In genomic region chr2:26482824-26483223, GRCm38 (mm10) we compare ENCODE assay signal across 10 mouse cellular contexts. TPM values are rescaled to one million over a fixed set of nuclear protein-coding genes. Genes with fewer than 3 reads are reported as not detected.
A peak's percentile ranks its signal among the peaks of the same experiment; 100 is the strongest.
DNase-seq lines count a peak whose midpoint lies in the region; ATAC-seq lines count a peak whose summit lies in the region.
"Had no signal": no experiment of that assay in that cellular context is flagged by ENCODE, and none has a peak within 500 bp of the region (broad histone marks: within the 10 kb centered on the region; RNA-seq: fewer than 3 reads in every experiment).

No protein-coding gene starts in this region.

- no peak overlapping the region for H3K4me3 ChIP-seq in forebrain, embryonic 12.5 days (replicated peaks)
- no peak overlapping the region for H3K4me3 ChIP-seq in forebrain, embryonic 11.5 days (ENCODE audit: low read depth, low read length)
- no peak overlapping the region for H3K4me3 ChIP-seq in lung, embryonic 15.5 days
- no peak overlapping the region for H3K4me3 ChIP-seq in liver, embryonic 13.5 days (replicated peaks)
- H3K4me3 ChIP-seq in stomach, embryonic 15.5 days (replicated peaks) = no peak overlapping the region

- no peaks in the 10 kb centered on the region for H3K27me3 ChIP-seq in forebrain, embryonic 12.5 days
- no peaks in the 10 kb centered on the region for H3K27me3 ChIP-seq in forebrain, embryonic 11.5 days (ENCODE audit: control insufficient read depth, insufficient read depth, low read length)
- no peaks in the 10 kb centered on the region for H3K27me3 ChIP-seq in lung, embryonic 15.5 days
- H3K27me3 ChIP-seq in liver, embryonic 13.5 days = no peaks in the 10 kb centered on the region
- no peaks in the 10 kb centered on the region for H3K27me3 ChIP-seq in stomach, embryonic 15.5 days (replicated peaks)

- no peak overlapping the region for H3K4me2 ChIP-seq in forebrain, embryonic 12.5 days
- no peak overlapping the region for H3K4me2 ChIP-seq in forebrain, embryonic 11.5 days (ENCODE audit: low read depth, low read length, severe bottlenecking)
- H3K4me2 ChIP-seq in lung, embryonic 15.5 days = peak overlapping the region; percentile 14; the same call in 1 of the 2 replicates
- no peak overlapping the region for H3K4me2 ChIP-seq in liver, embryonic 13.5 days
- H3K4me2 ChIP-seq in stomach, embryonic 15.5 days = peak overlapping the region; percentile 38

- H3K4me1 ChIP-seq in forebrain, embryonic 12.5 days = peaks cover 81% of the 10 kb centered on the region
- H3K4me1 ChIP-seq in forebrain, embryonic 11.5 days (replicated peaks; ENCODE audit: control insufficient read depth, insufficient read depth, low read length) = peaks cover 54% of the 10 kb centered on the region
- H3K4me1 ChIP-seq in lung, embryonic 15.5 days = peaks cover 69% of the 10 kb centered on the region
- H3K4me1 ChIP-seq in liver, embryonic 13.5 days (replicated peaks) = peaks cover 67% of the 10 kb centered on the region
- peaks cover 55% of the 10 kb centered on the region for H3K4me1 ChIP-seq in stomach, embryonic 15.5 days

- no peaks in the 10 kb centered on the region for H3K9me3 ChIP-seq in forebrain, embryonic 12.5 days
- H3K9me3 ChIP-seq in forebrain, embryonic 11.5 days (ENCODE audit: control insufficient read depth, low read length) = no peaks in the 10 kb centered on the region
- H3K9me3 ChIP-seq in lung, embryonic 15.5 days = no peaks in the 10 kb centered on the region
- no peaks in the 10 kb centered on the region for H3K9me3 ChIP-seq in liver, embryonic 13.5 days (replicated peaks)
- H3K9me3 ChIP-seq in stomach, embryonic 15.5 days = no peaks in the 10 kb centered on the region

- ATAC-seq in forebrain, embryonic 12.5 days (ENCODE audit: low FRiP score) = no peak
- ATAC-seq in forebrain, embryonic 11.5 days (replicated peaks; ENCODE audit: low FRiP score) = no peak
- ATAC-seq in lung, embryonic 15.5 days (ENCODE audit: borderline replicate concordance, extremely low read depth, low FRiP score, low TSS enrichment) = no peak
- 0 out of 2 replicates have a peak, but pooled peaks have one; percentile 6 for ATAC-seq in liver, embryonic 13.5 days (ENCODE audit: low read depth)
- ATAC-seq in stomach, embryonic 15.5 days (ENCODE audit: insufficient read depth, low FRiP score, low read depth) = no peak

- WGBS in forebrain, embryonic 12.5 days = 93% methylated on average over 3 of the region's 3 CpGs
- 95% methylated on average over 3 of the region's 3 CpGs for WGBS in forebrain, embryonic 11.5 days
- WGBS in lung, embryonic 15.5 days = 68% methylated on average over 3 of the region's 3 CpGs
- 46% methylated on average over 3 of the region's 3 CpGs for WGBS in liver, embryonic 13.5 days (ENCODE audit: insufficient replicate concordance)
- WGBS in stomach, embryonic 15.5 days = 60% methylated on average over 3 of the region's 3 CpGs

- peak overlapping the region; percentile 29; the same call in 1 of the 2 replicates for H3K9ac ChIP-seq in forebrain, embryonic 12.5 days
- no peak overlapping the region for H3K9ac ChIP-seq in forebrain, embryonic 11.5 days (ENCODE audit: low read length)
- H3K9ac ChIP-seq in lung, embryonic 15.5 days = 0 out of 2 replicates have a peak overlapping the region, but pooled peaks have one; percentile 7
- H3K9ac ChIP-seq in liver, embryonic 13.5 days = no peak overlapping the region
- H3K9ac ChIP-seq in stomach, embryonic 15.5 days = no peak overlapping the region

- peak overlapping the region; percentile 99 for H3K27ac ChIP-seq in forebrain, embryonic 12.5 days
- no peak overlapping the region for H3K27ac ChIP-seq in forebrain, embryonic 11.5 days (ENCODE audit: low read depth, low read length)
- peak overlapping the region; percentile 96 for H3K27ac ChIP-seq in lung, embryonic 15.5 days
- H3K27ac ChIP-seq in liver, embryonic 13.5 days = peak overlapping the region; percentile 47; the same call in 1 of the 2 replicates
- peak overlapping the region; percentile 86 for H3K27ac ChIP-seq in stomach, embryonic 15.5 days

- no peak for DNase-seq in forebrain, embryonic 11.5 days (ENCODE audit: low spot score)
- DNase-seq in lung, postnatal 10 days = no peak
- no peak for DNase-seq in liver, embryonic 13.5 days
- no peak for DNase-seq in spleen, postnatal 36 days (ENCODE audit: low spot score in 2 of 2)
- no peak for DNase-seq in kidney, adult 11 months
- DNase-seq: cerebellum, adult 9-11 months; gastrocnemius, postnatal 36 days had no signal

- peaks cover 74% of the 10 kb centered on the region for H3K36me3 ChIP-seq in forebrain, embryonic 12.5 days (replicated peaks)
- H3K36me3 ChIP-seq in forebrain, embryonic 11.5 days (ENCODE audit: control insufficient read depth, insufficient read depth, low read length) = peaks cover 26% of the 10 kb centered on the region
- H3K36me3 ChIP-seq in lung, embryonic 15.5 days = peaks cover 58% of the 10 kb centered on the region
- H3K36me3 ChIP-seq in liver, embryonic 13.5 days = peaks cover 24% of the 10 kb centered on the region
- H3K36me3 ChIP-seq in stomach, embryonic 15.5 days = peaks cover 37% of the 10 kb centered on the region

RNA-seq across cellular contexts. Expression of gene Notch1, which starts 33.6 kb away (rescaled TPM):
- 49.5 and 61.8 TPM in 2 replicates for polyA plus RNA-seq in forebrain, embryonic 12.5 days (2016; fragmentation: Nextera tagmentation; extraction: Ambion mirVana)
- polyA plus RNA-seq in forebrain, embryonic 11.5 days (2014; fragmentation: Nextera tagmentation; extraction: Ambion mirVana) = 68.3 and 70.9 TPM in 2 replicates
- polyA plus RNA-seq in lung, embryonic 15.5 days (2015; fragmentation: Nextera tagmentation; extraction: Ambion mirVana) = 22.1 and 23.9 TPM in 2 replicates
- 1.5 and 1.6 TPM in 2 replicates for polyA plus RNA-seq in liver, embryonic 13.5 days (2015; fragmentation: Nextera tagmentation; extraction: Ambion mirVana)
- 16.1 and 17.9 TPM in 2 replicates for polyA plus RNA-seq in stomach, embryonic 15.5 days (2015; fragmentation: Nextera tagmentation; extraction: Ambion mirVana)

RNA-seq across cellular contexts. Expression of gene Sec16a, which starts 37.8 kb away (rescaled TPM):
- 30.0 and 33.9 TPM in 2 replicates for polyA plus RNA-seq in forebrain, embryonic 12.5 days (2016; fragmentation: Nextera tagmentation; extraction: Ambion mirVana)
- 39.3 and 40.9 TPM in 2 replicates for polyA plus RNA-seq in forebrain, embryonic 11.5 days (2014; fragmentation: Nextera tagmentation; extraction: Ambion mirVana)
- polyA plus RNA-seq in lung, embryonic 15.5 days (2015; fragmentation: Nextera tagmentation; extraction: Ambion mirVana) = 18.2 and 21.3 TPM in 2 replicates
- polyA plus RNA-seq in liver, embryonic 13.5 days (2015; fragmentation: Nextera tagmentation; extraction: Ambion mirVana) = 6.9 and 8.5 TPM in 2 replicates
- 22.3 and 24.0 TPM in 2 replicates for polyA plus RNA-seq in stomach, embryonic 15.5 days (2015; fragmentation: Nextera tagmentation; extraction: Ambion mirVana)

Comparison
In these comparisons a context has a peak if more than half of its experiments do, and no peak if none do; other contexts are left out.
1. H3K9ac ChIP-seq: peak in forebrain, embryonic 12.5 days (single experiment) and lung, embryonic 15.5 days (single experiment); none in forebrain, embryonic 11.5 days (single experiment), liver, embryonic 13.5 days (single experiment) and stomach, embryonic 15.5 days (single experiment).
2. H3K4me2 ChIP-seq: peak in lung, embryonic 15.5 days (single experiment) and stomach, embryonic 15.5 days (single experiment); none in forebrain, embryonic 12.5 days (single experiment), forebrain, embryonic 11.5 days (single experiment) and liver, embryonic 13.5 days (single experiment).